In genomic region chr6:48913587-48913986, GRCm38 (mm10) we compare ENCODE assay signal across 27 mouse cellular contexts. TPM values are rescaled to one million over a fixed set of nuclear protein-coding genes. Genes with fewer than 3 reads are reported as not detected.
DNase-seq lines count a peak whose midpoint lies in the region; ATAC-seq and TF ChIP-seq lines count a peak whose summit lies in the region.
"Had no signal": no experiment of that assay in that cellular context is flagged by ENCODE, and none has a peak within 500 bp of the region (broad histone marks: within the 10 kb centered on the region; RNA-seq: fewer than 3 reads in every experiment).

No protein-coding gene starts in this region.

- 94% methylated on average over 2 of the region's 2 CpGs for WGBS in heart, embryonic 10.5 days
- 84% methylated on average over 2 of the region's 2 CpGs for WGBS in kidney, postnatal 0 days
- 88% methylated on average over 2 of the region's 2 CpGs for WGBS in kidney, embryonic 15.5 days

- peak; percentile 39 for DNase-seq in heart, embryonic 10.5 days (ENCODE audit: low spot score)
- no peak for DNase-seq in heart, adult 11 months
- DNase-seq in kidney, postnatal 0 days (ENCODE audit: low spot score), result no peak
- DNase-seq in kidney, postnatal 14 days, result peak; percentile 33
- no peak for DNase-seq in kidney, adult 9 months
- DNase-seq in testis, postnatal 10 days (ENCODE audit: low spot score), result peak; percentile 17
- DNase-seq in testis, postnatal 14 days (ENCODE audit: low spot score), result no peak
- DNase-seq: adrenal gland, adult 8-10 months; adrenal gland, postnatal 14 days; adrenal gland, postnatal 36 days; B cell, adult 2 months; cerebellum, adult 11-12 months; cerebellum, adult 2 months; cerebellum, adult 9-10 months; cerebellum, postnatal 10 days; cerebellum, postnatal 25 days had no signal

- no peak overlapping the region for H3K9ac ChIP-seq in kidney, postnatal 0 days (ENCODE audit: low read depth, low read length)
- H3K9ac ChIP-seq in kidney, embryonic 15.5 days, result no peak overlapping the region
- H3K9ac ChIP-seq: embryonic facial prominence, embryonic 12.5 days; forebrain, embryonic 13.5 days had no signal

- H3K9me3 ChIP-seq in heart, embryonic 10.5 days, result no peaks in the 10 kb centered on the region
- no peaks in the 10 kb centered on the region for H3K9me3 ChIP-seq in kidney, postnatal 0 days (replicated peaks; ENCODE audit: low read length)
- no peaks in the 10 kb centered on the region for H3K9me3 ChIP-seq in kidney, embryonic 15.5 days (replicated peaks)
- H3K9me3 ChIP-seq: embryonic facial prominence, embryonic 10.5 days; embryonic facial prominence, embryonic 12.5 days; forebrain, embryonic 13.5 days; G1E had no signal

- no peaks in the 10 kb centered on the region for H3K36me3 ChIP-seq in heart, embryonic 10.5 days
- no peaks in the 10 kb centered on the region for H3K36me3 ChIP-seq in kidney, postnatal 0 days (ENCODE audit: insufficient read depth, low read length)
- no peaks in the 10 kb centered on the region for H3K36me3 ChIP-seq in kidney, embryonic 15.5 days
- H3K36me3 ChIP-seq: embryonic facial prominence, embryonic 10.5 days; embryonic facial prominence, embryonic 12.5 days; G1E had no signal

- no peak overlapping the region for H3K27ac ChIP-seq in heart, embryonic 10.5 days
- H3K27ac ChIP-seq in kidney, postnatal 0 days, result no peak overlapping the region
- H3K27ac ChIP-seq in kidney, embryonic 15.5 days, result no peak overlapping the region
- H3K27ac ChIP-seq: embryonic facial prominence, embryonic 10.5 days; embryonic facial prominence, embryonic 12.5 days; forebrain, embryonic 13.5 days had no signal

- no peaks in the 10 kb centered on the region for H3K4me1 ChIP-seq in heart, embryonic 10.5 days
- no peaks in the 10 kb centered on the region for H3K4me1 ChIP-seq in kidney, postnatal 0 days (replicated peaks; ENCODE audit: insufficient read depth, low read length)
- H3K4me1 ChIP-seq in kidney, embryonic 15.5 days, result no peaks in the 10 kb centered on the region
- H3K4me1 ChIP-seq: embryonic facial prominence, embryonic 10.5 days; embryonic facial prominence, embryonic 12.5 days; forebrain, embryonic 13.5 days had no signal

- H3K4me3 ChIP-seq in heart, embryonic 10.5 days, result no peak overlapping the region
- H3K4me3 ChIP-seq in kidney, postnatal 0 days (replicated peaks; ENCODE audit: low read depth, low read length), result no peak overlapping the region
- H3K4me3 ChIP-seq in kidney, embryonic 15.5 days (replicated peaks), result no peak overlapping the region
- H3K4me3 ChIP-seq: embryonic facial prominence, embryonic 10.5 days; embryonic facial prominence, embryonic 12.5 days; forebrain, embryonic 13.5 days had no signal

- TF ChIP-seq CTCF in kidney, postnatal 0 days (IDR thresholded peaks at IDR 0.05; ENCODE audit: low read depth), result no peak

- ATAC-seq in kidney, postnatal 0 days (replicated peaks; ENCODE audit: low FRiP score, low read depth), result peak; percentile 91
- ATAC-seq in kidney, embryonic 15.5 days (replicated peaks; ENCODE audit: low FRiP score), result no peak
- ATAC-seq: activated CD4-positive, CD25-positive, alpha-beta regulatory T cell, adult 4 months; CD4-positive, CD25-positive, alpha-beta regulatory T cell, adult 4 months; forebrain, embryonic 13.5 days; Patski had no signal

- H3K27me3 ChIP-seq in heart, embryonic 10.5 days (ENCODE audit: insufficient read depth, poor library complexity, severe bottlenecking), result no peaks in the 10 kb centered on the region
- H3K27me3 ChIP-seq in kidney, postnatal 0 days (ENCODE audit: insufficient read depth, low read length), result no peaks in the 10 kb centered on the region
- no peaks in the 10 kb centered on the region for H3K27me3 ChIP-seq in kidney, embryonic 15.5 days
- H3K27me3 ChIP-seq: embryonic facial prominence, embryonic 12.5 days; forebrain, embryonic 13.5 days; Patski had no signal

- no peak overlapping the region for H3K4me2 ChIP-seq in kidney, postnatal 0 days (ENCODE audit: low read length)
- no peak overlapping the region for H3K4me2 ChIP-seq in kidney, embryonic 15.5 days
- H3K4me2 ChIP-seq: embryonic facial prominence, embryonic 12.5 days; forebrain, embryonic 13.5 days had no signal

RNA-seq across cellular contexts. Expression of gene 1600015I10Rik, which starts 16.1 kb away (rescaled TPM):
- 0.05 TPM in 1 of 2 replicates, not detected in the other for polyA plus RNA-seq in heart, embryonic 10.5 days (2016; fragmentation: Nextera tagmentation; extraction: Ambion mirVana)
- not detected in 2 replicates for polyA plus RNA-seq in kidney, postnatal 0 days (2015; fragmentation: Nextera tagmentation; extraction: Ambion mirVana)
- not detected in 2 replicates for polyA plus RNA-seq in kidney, embryonic 15.5 days (2015; fragmentation: Nextera tagmentation; extraction: Ambion mirVana)
- polyA plus RNA-seq: activated CD4-positive, CD25-positive, alpha-beta regulatory T cell, adult 4 months; CD4-positive, CD25-positive, alpha-beta regulatory T cell, adult 4 months; cerebellum, adult 2 months; cortical plate, adult 2 months; embryonic facial prominence, embryonic 10.5 days; embryonic facial prominence, embryonic 12.5 days; embryonic facial prominence, embryonic 14.5 days; forebrain, embryonic 11.5 days; forebrain, embryonic 13.5 days; G1E; Patski had no signal

RNA-seq across cellular contexts. Expression of gene Aoc1, which starts 40.9 kb away (rescaled TPM):
- not detected in 2 replicates for polyA plus RNA-seq in heart, embryonic 10.5 days (2016; fragmentation: Nextera tagmentation; extraction: Ambion mirVana)
- 9.9 and 11.0 TPM in 2 replicates for polyA plus RNA-seq in kidney, postnatal 0 days (2015; fragmentation: Nextera tagmentation; extraction: Ambion mirVana)
- 2.6 and 3.4 TPM in 2 replicates for polyA plus RNA-seq in kidney, embryonic 15.5 days (2015; fragmentation: Nextera tagmentation; extraction: Ambion mirVana)
- polyA plus RNA-seq: activated CD4-positive, CD25-positive, alpha-beta regulatory T cell, adult 4 months; embryonic facial prominence, embryonic 12.5 days; forebrain, embryonic 11.5 days; forebrain, embryonic 13.5 days; G1E had no signal

Comparison
In these comparisons a context has a peak if more than half of its experiments do, and no peak if none do; other contexts are left out.
1. DNase-seq: peak in heart, embryonic 10.5 days (single experiment), kidney, postnatal 14 days (single experiment) and testis, postnatal 10 days (single experiment); none in heart, adult 11 months (single experiment), kidney, postnatal 0 days (single experiment), kidney, adult 9 months (single experiment) and testis, postnatal 14 days (single experiment).